Mouse (Mus musculus): ENCODE results near the gene Mlst8.

DNA sequence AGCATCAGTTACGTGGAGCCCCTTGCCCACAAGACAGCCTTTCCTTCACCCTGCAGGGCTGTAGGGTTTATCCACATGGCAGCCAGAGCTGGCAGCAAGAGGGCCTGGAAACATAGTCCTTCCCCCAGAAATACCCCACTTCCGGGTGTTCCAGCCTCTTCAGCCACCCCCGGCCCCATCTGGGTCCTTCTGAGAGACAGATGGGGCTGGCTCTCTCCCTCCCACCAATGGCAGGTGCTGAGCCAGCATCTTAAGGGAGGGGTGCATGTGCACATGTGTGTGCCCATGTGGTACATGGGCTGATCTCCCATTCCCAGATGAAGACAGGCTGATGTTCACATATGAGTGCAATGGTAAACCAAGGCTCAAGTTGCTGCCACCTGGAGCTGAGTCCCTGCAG is 16.6 kb upstream of the Mlst8 start:
- TF ChIP-seq CTCF (IDR thresholded peaks at IDR 0.05; ENCODE audit: low read depth) (no peak), EP300 (IDR thresholded peaks at IDR 0.05; ENCODE audit: low read depth) (no peak)

All from liver, embryonic 14.5 days (tissue).